Mouse (Mus musculus): Measurements from ENCODE around the gene Casp12. TPM values are rescaled to one million over a fixed set of nuclear protein-coding genes. Genes with fewer than 3 reads are reported as not detected.

Gene Casp12
- total and polyA plus RNA-seq, 3 experiments = not detected

DNA sequence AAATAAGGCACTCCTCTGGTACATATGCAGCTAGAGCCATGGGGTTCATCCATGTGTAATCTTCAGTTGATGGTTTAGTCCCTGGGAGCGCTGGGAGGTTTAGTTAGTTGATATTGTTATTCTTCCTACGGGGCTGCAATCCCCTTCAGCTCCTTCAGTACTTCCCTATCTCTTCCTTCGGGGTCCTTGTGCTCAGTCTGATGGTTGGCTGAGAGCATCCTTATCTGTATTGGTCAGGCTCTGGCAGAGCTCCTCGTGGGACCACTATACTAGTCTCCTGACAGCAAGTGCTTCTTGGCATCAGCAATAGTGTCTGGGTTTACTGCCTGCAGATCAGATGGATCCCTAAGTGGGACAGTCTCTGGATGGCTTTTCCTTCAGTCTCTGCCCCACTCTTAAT lies 2.2 kb downstream of the Casp12 start:
- H3K9ac ChIP-seq (ENCODE audit: control insufficient read depth, low read depth, low read length, poor library complexity, severe bottlenecking) = no peak overlapping the region

DNA sequence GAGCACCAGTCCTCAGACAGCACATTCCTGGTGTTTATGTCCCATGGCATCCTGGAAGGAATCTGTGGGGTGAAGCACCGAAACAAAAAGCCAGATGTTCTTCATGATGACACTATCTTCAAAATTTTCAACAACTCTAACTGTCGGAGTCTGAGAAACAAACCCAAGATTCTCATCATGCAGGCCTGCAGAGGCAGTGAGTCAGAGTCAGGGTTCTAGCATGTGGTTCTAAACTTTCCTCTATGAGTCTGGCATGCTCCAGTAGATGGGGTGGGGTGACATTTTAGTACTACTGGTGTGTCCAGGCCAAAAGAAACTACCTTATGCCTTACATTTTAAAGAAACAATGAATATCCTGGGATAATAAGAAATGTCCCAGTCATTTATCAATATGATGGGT lies 8.4 kb downstream of the Casp12 start:
- H3K4me1 ChIP-seq (ENCODE audit: control insufficient read depth in 1 of 2, insufficient read depth in 2 of 2, low read length in 2 of 2) = no peaks in the 10 kb centered on the region
- H3K27ac ChIP-seq (ENCODE audit: control insufficient read depth, low read depth, low read length) = no peak overlapping the region
- peaks cover 0 to 3% of the 10 kb centered on the region in 2 experiments; a peak in 1 of 4 replicates for H3K36me3 ChIP-seq (ENCODE audit: control insufficient read depth in 1 of 2, insufficient read depth in 2 of 2, low read length in 2 of 2)
- no peaks in the 10 kb centered on the region for H3K9me3 ChIP-seq (replicated peaks; ENCODE audit: insufficient read depth, low read length)
- H3K4me3 ChIP-seq (ENCODE audit: control insufficient read depth in 1 of 2, insufficient read depth in 1 of 2, low read depth in 2 of 2, low read length in 2 of 2) = no peak overlapping the region
- no peak overlapping the region for H3K9ac ChIP-seq (ENCODE audit: control insufficient read depth, low read depth, low read length, poor library complexity, severe bottlenecking)
- H3K79me2 ChIP-seq (ENCODE audit: control insufficient read depth, insufficient read depth, low read length, poor library complexity) = no peaks in the 10 kb centered on the region
- no peak for TF ChIP-seq CTCF (IDR thresholded peaks at IDR 0.05 in 2 of 3, conservative IDR thresholded peaks at IDR 0.05 in 1 of 3; ENCODE audit: control insufficient read depth in 1 of 3, insufficient read depth in 1 of 3, low read depth in 2 of 3, low read length in 3 of 3, poor library complexity in 1 of 3, severe bottlenecking in 1 of 3)
- no peak for TF ChIP-seq RAD21 (IDR thresholded peaks at IDR 0.05; ENCODE audit: low read depth, low read length)
- TF ChIP-seq JUND (IDR thresholded peaks at IDR 0.05; ENCODE audit: low read depth, low read length) = no peak
- TF ChIP-seq POLR2AphosphoS2 (IDR thresholded peaks at IDR 0.05; ENCODE audit: low read length) = no peak
- TF ChIP-seq UBTF (IDR thresholded peaks at IDR 0.05; ENCODE audit: borderline replicate concordance, insufficient read depth, low read depth, low read length) = no peak
- no peak for TF ChIP-seq MYC (IDR thresholded peaks at IDR 0.05; ENCODE audit: low read depth, low read length)
- no peak for TF ChIP-seq ZMIZ1 (IDR thresholded peaks at IDR 0.05; ENCODE audit: low read depth, low read length)
- no peak for TF ChIP-seq CHD2 (IDR thresholded peaks at IDR 0.05; ENCODE audit: low read length)
- no peak for TF ChIP-seq TAL1 (IDR thresholded peaks at IDR 0.05; ENCODE audit: low read length)
- no peak for TF ChIP-seq EP300 (IDR thresholded peaks at IDR 0.05; ENCODE audit: low read depth in 1 of 2, low read length in 2 of 2)
- TF ChIP-seq ETS1 (IDR thresholded peaks at IDR 0.05; ENCODE audit: low read depth, low read length) = no peak
- no peak for DNase-seq (ENCODE audit: low read depth, low spot score)
- no peaks in the 10 kb centered on the region for H3K27me3 ChIP-seq (ENCODE audit: control insufficient read depth in 1 of 2, insufficient read depth in 2 of 2, low read length in 2 of 2)

More for the DNA sequence above, 2.2 kb downstream of the Casp12 start:
- H3K4me3 ChIP-seq (ENCODE audit: control insufficient read depth in 1 of 2, insufficient read depth in 1 of 2, low read depth in 2 of 2, low read length in 2 of 2) = no peak overlapping the region
- H3K79me2 ChIP-seq (ENCODE audit: control insufficient read depth, insufficient read depth, low read length, poor library complexity) = no peaks in the 10 kb centered on the region
- no peaks in the 10 kb centered on the region for H3K9me3 ChIP-seq (replicated peaks; ENCODE audit: insufficient read depth, low read length)
- TF ChIP-seq TBP (IDR thresholded peaks at IDR 0.05; ENCODE audit: low read depth, low read length) = no peak
- TF ChIP-seq EP300 (IDR thresholded peaks at IDR 0.05; ENCODE audit: low read depth in 1 of 2, low read length in 2 of 2) = peak in 1 of 2 experiments; percentile 48; a peak in 2 of 4 replicates
- TF ChIP-seq TAL1 (IDR thresholded peaks at IDR 0.05; ENCODE audit: low read length) = no peak
- TF ChIP-seq MYB (IDR thresholded peaks at IDR 0.05; ENCODE audit: low read depth, low read length) = no peak
- TF ChIP-seq GATA1 (IDR thresholded peaks at IDR 0.05; ENCODE audit: low read depth, low read length) = peak; percentile 40; the same call in 1 of the 2 replicates
- no peak for TF ChIP-seq CTCF (IDR thresholded peaks at IDR 0.05 in 2 of 3, conservative IDR thresholded peaks at IDR 0.05 in 1 of 3; ENCODE audit: control insufficient read depth in 1 of 3, insufficient read depth in 1 of 3, low read depth in 2 of 3, low read length in 3 of 3, poor library complexity in 1 of 3, severe bottlenecking in 1 of 3)
- TF ChIP-seq USF2 (IDR thresholded peaks at IDR 0.05; ENCODE audit: borderline replicate concordance in 1 of 2, insufficient read depth in 1 of 2, low read depth in 1 of 2, low read length in 2 of 2) = no peak
- no peak for TF ChIP-seq JUND (IDR thresholded peaks at IDR 0.05; ENCODE audit: low read depth, low read length)
- no peak for TF ChIP-seq NELFE (IDR thresholded peaks at IDR 0.05; ENCODE audit: low read depth, low read length)
- TF ChIP-seq RAD21 (IDR thresholded peaks at IDR 0.05; ENCODE audit: low read depth, low read length) = no peak
- H3K4me1 ChIP-seq (ENCODE audit: control insufficient read depth in 1 of 2, insufficient read depth in 2 of 2, low read length in 2 of 2) = no peaks in the 10 kb centered on the region; a peak in 1 of 4 replicates
- H3K27ac ChIP-seq (ENCODE audit: control insufficient read depth, low read depth, low read length) = no peak overlapping the region
- H3K36me3 ChIP-seq (ENCODE audit: control insufficient read depth in 1 of 2, insufficient read depth in 2 of 2, low read length in 2 of 2) = peaks cover 0 to 7% of the 10 kb centered on the region in 2 experiments; a peak in 2 of 4 replicates
- H3K27me3 ChIP-seq (ENCODE audit: control insufficient read depth in 1 of 2, insufficient read depth in 2 of 2, low read length in 2 of 2) = no peaks in the 10 kb centered on the region
- peak; percentile 64 for DNase-seq (ENCODE audit: low read depth, low spot score)

All from MEL (cell line).